ENCODE assay signal across 17 mouse cellular contexts in genomic region chr13:74196451-74196850, GRCm38 (mm10).
"Had no signal": no experiment of that assay in that cellular context is flagged by ENCODE, and none has a peak within 500 bp of the region (broad histone marks: within the 10 kb centered on the region; RNA-seq: fewer than 3 reads in every experiment).

No protein-coding gene starts in this region.

- DNase-seq: left cerebral cortex, postnatal 4 days; liver; liver, embryonic 13.5 days; liver, postnatal 0 days; lung, adult 18-20 months; lung, adult 2 months; lung, embryonic 14.5 days; lung, postnatal 10 days; lung, postnatal 14 days; lung, postnatal 36 days; lung, postnatal 4 days; midbrain, embryonic 14.5 days had no signal

- ATAC-seq: liver, embryonic 12.5 days; liver, postnatal 0 days; lung, postnatal 0 days; midbrain, embryonic 13.5 days; midbrain, embryonic 15.5 days; midbrain, embryonic 16.5 days had no signal
